Mouse (Mus musculus): Measurements from ENCODE around the gene Col27a1. TPM values are rescaled to one million over a fixed set of nuclear protein-coding genes. Genes with fewer than 3 reads are reported as not detected.
A peak's percentile ranks its signal among the peaks of the same experiment; 100 is the strongest.

Col27a1 gene
- polyA plus RNA-seq, 1 experiment: 0.13 TPM

DNA sequence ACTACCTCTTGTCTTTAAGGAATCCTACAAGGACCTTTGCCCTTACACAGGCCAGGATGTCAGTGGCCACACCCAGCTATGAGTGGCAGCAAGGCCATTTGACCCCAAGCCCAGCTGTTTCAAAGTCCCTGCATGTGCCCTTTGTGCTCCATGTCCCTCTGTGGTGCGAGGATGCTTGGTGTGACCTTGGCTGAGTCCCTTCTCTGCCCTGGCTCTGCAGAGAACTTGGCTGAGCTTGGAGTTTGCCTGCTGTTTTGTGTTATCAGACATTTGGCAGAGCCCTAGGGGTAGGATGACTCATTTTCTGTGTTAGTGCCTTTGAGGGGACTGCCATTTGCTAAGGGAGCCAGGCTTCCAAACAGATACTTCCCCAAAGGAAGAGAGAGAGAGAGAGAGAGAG is 17.3 kb downstream of the Col27a1 start:
- no peak for TF ChIP-seq CEBPB (IDR thresholded peaks at IDR 0.05; ENCODE audit: insufficient read depth, poor library complexity, severe bottlenecking)
- no peak for TF ChIP-seq TCF3 (IDR thresholded peaks at IDR 0.05; ENCODE audit: insufficient read length, low read depth)
- no peak for TF ChIP-seq MYOD1 (IDR thresholded peaks at IDR 0.05; ENCODE audit: control insufficient read depth in 1 of 3, insufficient read length in 2 of 3, low read depth in 2 of 3)
- TF ChIP-seq REST (IDR thresholded peaks at IDR 0.05; ENCODE audit: insufficient read depth, insufficient read length): no peak
- no peak for TF ChIP-seq POLR2AphosphoS2 (IDR thresholded peaks at IDR 0.05; ENCODE audit: insufficient read length, low read depth)
- TF ChIP-seq MYOG (IDR thresholded peaks at IDR 0.05; ENCODE audit: control insufficient read depth in 1 of 3, insufficient read depth in 1 of 3, insufficient read length in 2 of 3, low read depth in 2 of 3): no peak
- no peak for TF ChIP-seq E2F4 (IDR thresholded peaks at IDR 0.05; ENCODE audit: insufficient read depth)
- TF ChIP-seq TCF12 (IDR thresholded peaks at IDR 0.05; ENCODE audit: insufficient read depth, poor library complexity, severe bottlenecking): no peak
- TF ChIP-seq POLR2A (IDR thresholded peaks at IDR 0.05; ENCODE audit: insufficient read length, low read depth): no peak
- TF ChIP-seq MAX (IDR thresholded peaks at IDR 0.05; ENCODE audit: low read depth): no peak
- TF ChIP-seq USF1 (IDR thresholded peaks at IDR 0.05; ENCODE audit: low read depth): no peak
- TF ChIP-seq SRF (IDR thresholded peaks at IDR 0.05; ENCODE audit: control insufficient read depth, insufficient read length, low read depth): no peak
- H3K4me3 ChIP-seq: no peak overlapping the region
- no peaks in the 10 kb centered on the region for H3K36me3 ChIP-seq (ENCODE audit: control insufficient read depth, insufficient read depth)
- H3ac ChIP-seq (ENCODE audit: control insufficient read depth, insufficient read length): no peak overlapping the region
- no peaks in the 10 kb centered on the region for H3K79me2 ChIP-seq (ENCODE audit: control insufficient read depth, insufficient read depth)
- no peak overlapping the region for H3K4me2 ChIP-seq (ENCODE audit: low read depth)
- peaks cover 9% of the 10 kb centered on the region for H3K27me3 ChIP-seq (ENCODE audit: control insufficient read depth, insufficient read depth, insufficient read length)

DNA sequence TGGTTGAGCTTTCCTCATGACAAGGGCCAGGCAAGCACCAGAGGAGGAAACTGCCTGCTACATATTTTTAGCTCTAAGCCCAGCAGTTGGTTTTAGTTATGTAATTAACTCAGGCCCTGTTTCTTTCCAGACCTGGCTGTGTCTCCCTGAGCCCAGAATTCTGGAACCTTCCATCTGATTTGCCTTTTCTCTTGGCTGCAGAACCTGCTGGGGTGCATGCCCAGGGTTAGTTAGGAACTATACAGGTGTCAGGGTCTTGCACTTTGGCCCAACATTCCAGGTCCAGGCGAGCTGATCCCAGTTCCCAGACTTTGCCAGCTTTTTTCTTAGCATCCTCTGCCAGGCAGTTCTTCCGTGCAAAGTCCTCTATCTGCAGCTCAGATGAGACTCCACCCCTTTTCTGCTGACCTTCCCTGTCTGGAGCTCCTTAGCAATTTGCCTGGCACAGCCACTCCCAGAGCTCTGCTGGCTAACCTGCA is 18.8 kb downstream of the Col27a1 start:
- Histone ChIP-seq H3K27me3 (ENCODE audit: control insufficient read depth, insufficient read depth, insufficient read length) (peaks cover 2% of the 10 kb centered on the region), H3K79me2 (ENCODE audit: control insufficient read depth, insufficient read depth) (no peaks in the 10 kb centered on the region), H3K4me3 (no peak overlapping the region), H3ac (ENCODE audit: control insufficient read depth, insufficient read length) (no peak overlapping the region), H3K4me2 (ENCODE audit: low read depth) (no peak overlapping the region), H3K36me3 (ENCODE audit: control insufficient read depth, insufficient read depth) (no peaks in the 10 kb centered on the region)
- TF ChIP-seq MYOG (IDR thresholded peaks at IDR 0.05; ENCODE audit: control insufficient read depth in 1 of 3, insufficient read depth in 1 of 3, insufficient read length in 2 of 3, low read depth in 2 of 3): no peak
- TF ChIP-seq REST (IDR thresholded peaks at IDR 0.05; ENCODE audit: insufficient read depth, insufficient read length): no peak
- TF ChIP-seq TCF12 (IDR thresholded peaks at IDR 0.05; ENCODE audit: insufficient read depth, poor library complexity, severe bottlenecking): no peak
- no peak for TF ChIP-seq POLR2AphosphoS2 (IDR thresholded peaks at IDR 0.05; ENCODE audit: insufficient read length, low read depth)
- TF ChIP-seq E2F4 (IDR thresholded peaks at IDR 0.05; ENCODE audit: insufficient read depth): no peak
- no peak for TF ChIP-seq MAX (IDR thresholded peaks at IDR 0.05; ENCODE audit: low read depth)
- TF ChIP-seq MYOD1 (IDR thresholded peaks at IDR 0.05; ENCODE audit: control insufficient read depth in 1 of 3, insufficient read length in 2 of 3, low read depth in 2 of 3): no peak

DNA sequence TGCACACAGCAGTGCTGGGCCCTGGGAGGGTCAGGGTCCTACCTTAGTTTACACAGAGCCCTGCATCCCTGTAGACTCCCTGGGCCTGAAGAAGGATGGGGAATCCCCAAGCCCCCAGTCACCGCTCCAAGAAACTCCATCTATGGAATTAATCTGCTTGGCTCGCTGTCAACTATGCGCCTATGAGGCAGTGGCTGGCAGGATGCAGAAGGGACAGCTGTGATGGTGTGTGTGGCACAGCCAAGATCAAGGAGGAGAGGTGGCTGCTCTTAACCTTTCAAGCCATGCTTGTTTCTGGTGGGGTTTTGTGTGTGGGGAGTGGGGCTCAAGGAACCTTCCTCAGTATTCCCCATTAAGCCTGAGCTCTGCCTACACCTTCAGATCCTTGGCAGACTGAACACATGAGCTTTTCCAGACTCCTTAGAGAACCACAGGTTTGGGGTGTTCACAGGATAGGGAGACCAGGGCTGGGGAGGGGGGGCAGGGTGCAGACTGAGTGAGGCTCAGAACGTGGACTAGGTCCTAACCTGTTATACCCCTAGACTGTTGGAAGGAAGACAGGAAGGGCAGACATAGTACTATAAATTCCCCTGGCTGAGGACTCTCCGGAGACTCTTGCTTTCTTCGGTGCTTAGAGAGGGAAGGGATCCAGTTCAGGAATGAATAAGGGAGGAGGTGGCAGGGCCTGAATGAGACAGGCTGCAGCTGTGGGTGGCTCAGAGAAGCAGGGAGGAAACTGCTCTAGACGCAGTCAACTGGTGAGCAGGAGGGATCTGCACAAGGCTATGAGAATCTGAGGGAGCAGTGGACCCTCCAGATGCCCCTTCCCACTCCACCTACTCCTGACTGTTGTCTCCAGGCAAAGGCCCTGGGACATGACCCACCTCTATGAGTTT is 20.0 kb downstream of the Col27a1 start:
- Histone ChIP-seq H3K27me3 (ENCODE audit: control insufficient read depth, insufficient read depth, insufficient read length) (no peaks in the 10 kb centered on the region), H3K4me3 (no peak overlapping the region), H3K36me3 (ENCODE audit: control insufficient read depth, insufficient read depth) (no peaks in the 10 kb centered on the region), H3K79me2 (ENCODE audit: control insufficient read depth, insufficient read depth) (no peaks in the 10 kb centered on the region), H3ac (ENCODE audit: control insufficient read depth, insufficient read length) (no peak overlapping the region), H3K4me2 (ENCODE audit: low read depth) (no peak overlapping the region)
- TF ChIP-seq CEBPB (IDR thresholded peaks at IDR 0.05; ENCODE audit: insufficient read depth, poor library complexity, severe bottlenecking) (no peak), REST (IDR thresholded peaks at IDR 0.05; ENCODE audit: insufficient read depth, insufficient read length) (no peak), SRF (IDR thresholded peaks at IDR 0.05; ENCODE audit: control insufficient read depth, insufficient read length, low read depth) (no peak), MAX (IDR thresholded peaks at IDR 0.05; ENCODE audit: low read depth) (no peak), USF1 (IDR thresholded peaks at IDR 0.05; ENCODE audit: low read depth) (no peak), TCF12 (IDR thresholded peaks at IDR 0.05; ENCODE audit: insufficient read depth, poor library complexity, severe bottlenecking) (no peak), MYOD1 (IDR thresholded peaks at IDR 0.05; ENCODE audit: control insufficient read depth in 1 of 3, insufficient read length in 2 of 3, low read depth in 2 of 3) (peak in 2 of 3 experiments; percentile 50 to 76), TCF3 (IDR thresholded peaks at IDR 0.05; ENCODE audit: insufficient read length, low read depth) (no peak), POLR2A (IDR thresholded peaks at IDR 0.05; ENCODE audit: insufficient read length, low read depth) (no peak), E2F4 (IDR thresholded peaks at IDR 0.05; ENCODE audit: insufficient read depth) (no peak), MYOG (IDR thresholded peaks at IDR 0.05; ENCODE audit: control insufficient read depth in 1 of 3, insufficient read depth in 1 of 3, insufficient read length in 2 of 3, low read depth in 2 of 3) (peak in 1 of 3 experiments; percentile 27), POLR2AphosphoS2 (IDR thresholded peaks at IDR 0.05; ENCODE audit: insufficient read length, low read depth) (no peak)

DNA sequence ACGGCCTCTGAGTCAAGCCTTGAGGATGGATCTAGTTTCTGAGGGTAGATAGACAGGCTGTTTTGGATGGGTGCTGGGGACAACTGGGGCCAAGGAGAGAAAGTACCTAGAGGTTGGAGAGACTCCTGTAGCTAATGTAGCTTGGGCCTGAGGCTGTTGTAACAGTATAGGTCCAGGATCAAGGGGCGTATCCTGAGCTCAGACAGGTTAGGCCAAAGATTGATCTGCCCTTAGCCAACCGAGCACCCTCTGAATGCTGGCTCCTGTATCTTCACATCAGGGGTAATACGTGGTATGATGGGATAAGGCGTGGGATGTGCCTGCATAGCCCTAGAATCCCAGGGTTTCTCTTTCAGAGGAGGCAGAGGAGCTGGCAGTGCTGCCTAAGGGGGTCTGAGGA is 21.0 kb downstream of the Col27a1 start:
- no peak for TF ChIP-seq POLR2AphosphoS2 (IDR thresholded peaks at IDR 0.05; ENCODE audit: insufficient read length, low read depth)
- no peak for TF ChIP-seq CEBPB (IDR thresholded peaks at IDR 0.05; ENCODE audit: insufficient read depth, poor library complexity, severe bottlenecking)
- TF ChIP-seq E2F4 (IDR thresholded peaks at IDR 0.05; ENCODE audit: insufficient read depth): no peak
- no peak for TF ChIP-seq TCF3 (IDR thresholded peaks at IDR 0.05; ENCODE audit: insufficient read length, low read depth)
- TF ChIP-seq USF1 (IDR thresholded peaks at IDR 0.05; ENCODE audit: low read depth): no peak
- no peak for TF ChIP-seq TCF12 (IDR thresholded peaks at IDR 0.05; ENCODE audit: insufficient read depth, poor library complexity, severe bottlenecking)
- TF ChIP-seq SRF (IDR thresholded peaks at IDR 0.05; ENCODE audit: control insufficient read depth, insufficient read length, low read depth): no peak
- TF ChIP-seq MYOD1 (IDR thresholded peaks at IDR 0.05; ENCODE audit: control insufficient read depth in 1 of 3, insufficient read length in 2 of 3, low read depth in 2 of 3): no peak
- no peak for TF ChIP-seq REST (IDR thresholded peaks at IDR 0.05; ENCODE audit: insufficient read depth, insufficient read length)
- no peak for TF ChIP-seq MAX (IDR thresholded peaks at IDR 0.05; ENCODE audit: low read depth)
- TF ChIP-seq MYOG (IDR thresholded peaks at IDR 0.05; ENCODE audit: control insufficient read depth in 1 of 3, insufficient read depth in 1 of 3, insufficient read length in 2 of 3, low read depth in 2 of 3): no peak
- TF ChIP-seq POLR2A (IDR thresholded peaks at IDR 0.05; ENCODE audit: insufficient read length, low read depth): no peak

More for the DNA sequence above, 21.0 kb downstream of the Col27a1 start:
- Histone ChIP-seq H3K4me3 (no peak overlapping the region), H3K79me2 (ENCODE audit: control insufficient read depth, insufficient read depth) (no peaks in the 10 kb centered on the region), H3K4me2 (ENCODE audit: low read depth) (no peak overlapping the region), H3K27me3 (ENCODE audit: control insufficient read depth, insufficient read depth, insufficient read length) (no peaks in the 10 kb centered on the region), H3K36me3 (ENCODE audit: control insufficient read depth, insufficient read depth) (no peaks in the 10 kb centered on the region), H3ac (ENCODE audit: control insufficient read depth, insufficient read length) (no peak overlapping the region)
